Comparison of ENCODE assay signal across 23 mouse cellular contexts in genomic region chr7:81337785-81338521, GRCm38 (mm10). TPM values are rescaled to one million over a fixed set of nuclear protein-coding genes. Genes with fewer than 3 reads are reported as not detected.
DNase-seq lines count a peak whose midpoint lies in the region; ATAC-seq lines count a peak whose summit lies in the region.
"Had no signal": no experiment of that assay in that cellular context is flagged by ENCODE, and none has a peak within 500 bp of the region (broad histone marks: within the 10 kb centered on the region; RNA-seq: fewer than 3 reads in every experiment).

No protein-coding gene starts in this region.

- no peak overlapping the region for H3K4me3 ChIP-seq in midbrain, embryonic 11.5 days (ENCODE audit: low read depth, low read length)
- H3K4me3 ChIP-seq in midbrain, embryonic 14.5 days (replicated peaks; ENCODE audit: low read depth, low read length): no peak overlapping the region
- H3K4me3 ChIP-seq: forebrain, embryonic 10.5 days; midbrain, embryonic 13.5 days; neural tube, embryonic 12.5 days had no signal

- peaks cover 14% of the 10 kb centered on the region for H3K4me1 ChIP-seq in midbrain, embryonic 11.5 days (ENCODE audit: control insufficient read depth, insufficient read depth, low read length)
- H3K4me1 ChIP-seq in midbrain, embryonic 14.5 days (ENCODE audit: control insufficient read depth, insufficient read depth, low read length): peaks cover 6% of the 10 kb centered on the region

- H3K9ac ChIP-seq in midbrain, embryonic 11.5 days (ENCODE audit: low read length): no peak overlapping the region
- no peak overlapping the region for H3K9ac ChIP-seq in midbrain, embryonic 14.5 days (replicated peaks; ENCODE audit: low read length)
- H3K9ac ChIP-seq: midbrain, embryonic 13.5 days; neural tube, embryonic 12.5 days had no signal

- no peak overlapping the region for H3K4me2 ChIP-seq in midbrain, embryonic 11.5 days
- no peak overlapping the region for H3K4me2 ChIP-seq in midbrain, embryonic 14.5 days (ENCODE audit: low read length)
- H3K4me2 ChIP-seq: heart, embryonic 11.5 days; midbrain, embryonic 13.5 days; neural tube, embryonic 12.5 days had no signal

- no peaks in the 10 kb centered on the region for H3K27me3 ChIP-seq in midbrain, embryonic 11.5 days (ENCODE audit: control insufficient read depth, insufficient read depth, low read length)
- no peaks in the 10 kb centered on the region for H3K27me3 ChIP-seq in midbrain, embryonic 14.5 days (ENCODE audit: control insufficient read depth, insufficient read depth, low read length)
- H3K27me3 ChIP-seq: midbrain, embryonic 13.5 days; neural tube, embryonic 12.5 days had no signal

- H3K27ac ChIP-seq in midbrain, embryonic 11.5 days (ENCODE audit: low read depth, low read length): no peak overlapping the region
- H3K27ac ChIP-seq in midbrain, embryonic 14.5 days (replicated peaks; ENCODE audit: low read depth, low read length): no peak overlapping the region
- H3K27ac ChIP-seq: forebrain, embryonic 10.5 days; hindbrain, postnatal 0 days; kidney, postnatal 0 days; midbrain, embryonic 13.5 days; neural tube, embryonic 12.5 days had no signal

- H3K9me3 ChIP-seq in midbrain, embryonic 11.5 days (ENCODE audit: control insufficient read depth, low read length): no peaks in the 10 kb centered on the region
- no peaks in the 10 kb centered on the region for H3K9me3 ChIP-seq in midbrain, embryonic 14.5 days (ENCODE audit: control insufficient read depth, low read length)
- H3K9me3 ChIP-seq: forebrain, embryonic 10.5 days; midbrain, embryonic 13.5 days; neural tube, embryonic 12.5 days had no signal

- peaks cover 16% of the 10 kb centered on the region; the same call in 1 of the 2 replicates for H3K36me3 ChIP-seq in midbrain, embryonic 11.5 days (ENCODE audit: control insufficient read depth, insufficient read depth, low read length)
- H3K36me3 ChIP-seq in midbrain, embryonic 14.5 days (ENCODE audit: control insufficient read depth, insufficient read depth, low read length): peaks cover 36% of the 10 kb centered on the region

- ATAC-seq in midbrain, embryonic 11.5 days (ENCODE audit: low FRiP score): no peak
- ATAC-seq in midbrain, embryonic 14.5 days (ENCODE audit: low FRiP score, low TSS enrichment): no peak
- ATAC-seq: CD4-positive, CD25-positive, alpha-beta regulatory T cell, adult 4 months; forebrain, embryonic 16.5 days; hindbrain, postnatal 0 days; midbrain, embryonic 13.5 days had no signal

- 97% methylated on average over 21 of the region's 21 CpGs for WGBS in midbrain, embryonic 11.5 days
- WGBS in midbrain, embryonic 14.5 days: 97% methylated on average over 21 of the region's 21 CpGs

- peak; percentile 62 for DNase-seq in adrenal gland, adult 2 months
- DNase-seq in adrenal gland, adult 8-10 months: no peak
- peak; percentile 45 for DNase-seq in midbrain, embryonic 11.5 days (ENCODE audit: low spot score, missing footprints)
- DNase-seq in midbrain, embryonic 14.5 days: no peak
- DNase-seq in adrenal gland, postnatal 14 days: peak; percentile 38
- DNase-seq in right cerebral cortex, postnatal 14 days: no peak
- no peak for DNase-seq in urinary bladder, postnatal 10 days (ENCODE audit: low spot score)
- DNase-seq: cerebellum, adult 18-20 months; cerebellum, postnatal 14 days; gastrocnemius, postnatal 14 days; heart, adult 11 months; kidney, adult 11 months; lung, postnatal 10 days; right cerebral cortex, postnatal 4 days; thymus, postnatal 14 days had no signal

RNA-seq across cellular contexts. Expression of gene Rps17, which starts 7.1 kb away (rescaled TPM):
- total RNA-seq in adrenal gland, adult 2 months (2021): 1,000 to 10,000 TPM in 1 of 2 experiments, 100 to 1,000 TPM in 1; 944 to 1,235 TPM
- polyA plus RNA-seq in adrenal gland, adult 2 months (2012; rRNA removed): 351 and 362 TPM in 2 replicates
- total RNA-seq in adrenal gland, adult 8-10 months (2022): 1,000 to 10,000 TPM; 1,061 to 1,116 (median 1,082) TPM
- polyA plus RNA-seq in midbrain, embryonic 11.5 days (2014; fragmentation: Nextera tagmentation; extraction: Ambion mirVana): 1,045 and 1,155 TPM in 2 replicates
- 695 and 865 TPM in 2 replicates for polyA plus RNA-seq in midbrain, embryonic 14.5 days (2014; fragmentation: Nextera tagmentation; extraction: Ambion mirVana)
- 1,182 and 1,388 TPM in 2 replicates for total RNA-seq in adrenal gland, postnatal 14 days (2021)

Comparison
In these comparisons a context has a peak if more than half of its experiments do, and no peak if none do; other contexts are left out.
1. DNase-seq: peak in adrenal gland, adult 2 months (single experiment), midbrain, embryonic 11.5 days (single experiment) and adrenal gland, postnatal 14 days (single experiment); none in adrenal gland, adult 8-10 months (single experiment), midbrain, embryonic 14.5 days (single experiment), right cerebral cortex, postnatal 14 days (single experiment) and urinary bladder, postnatal 10 days (single experiment).